Mouse (Mus musculus) forelimb bud, embryonic 11.5 days (tissue): ENCODE data around the gene Angptl7.

Source experiments
- DNase-seq: peaks from one replicate; pipeline ENCODE4 v3.0.0-alpha.2; 2012; ENCODE audit warnings: low read depth, low spot score

The Angptl7 gene

DNA sequence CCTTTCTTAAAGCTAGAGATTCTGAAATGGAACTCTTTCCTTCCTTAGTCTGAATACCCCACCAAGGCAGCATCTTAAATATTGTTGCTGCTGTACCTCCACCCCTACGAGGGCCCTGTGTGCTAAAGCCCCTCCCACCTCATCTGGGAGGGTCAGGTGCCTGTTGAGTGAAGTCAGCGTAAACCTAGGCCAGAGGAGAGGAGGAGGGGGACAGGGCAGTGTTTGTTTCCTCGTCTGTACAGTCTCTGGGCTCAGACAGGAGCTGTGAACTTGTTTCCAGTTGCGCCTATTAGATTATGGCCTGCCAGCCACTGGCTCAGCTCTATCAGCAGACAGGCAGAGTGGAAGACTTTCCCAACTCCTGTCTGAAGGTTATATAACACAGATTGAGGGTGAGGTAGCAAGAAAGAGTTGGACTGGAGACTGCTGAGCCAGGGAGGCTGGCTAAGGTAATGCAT, at the start of gene Angptl7:
TSS of gene Angptl7 (minus strand) at position 51 of the 458 bp plus-strand sequence.
- DNase-seq = no peak

DNA sequence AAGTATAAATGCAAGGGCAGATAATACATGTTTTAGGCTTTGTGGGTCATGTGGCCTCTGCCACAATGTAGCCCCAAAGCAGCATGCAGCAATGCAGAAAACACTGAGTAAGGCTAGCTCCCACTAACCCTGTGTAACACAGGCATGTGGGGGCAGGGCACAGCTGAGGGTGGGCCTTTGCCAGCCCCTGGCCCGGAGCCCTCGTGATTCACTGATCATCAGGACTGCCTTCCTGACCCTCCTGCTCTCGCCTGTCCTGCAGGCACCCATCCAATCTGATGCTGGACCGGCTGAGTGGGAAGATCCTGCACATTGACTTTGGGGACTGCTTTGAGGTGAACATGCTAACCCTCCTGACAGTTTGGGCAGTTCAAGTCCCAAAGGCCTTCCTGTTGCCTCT, 48.8 kb upstream of the Angptl7 start:
- DNase-seq = no peak

GRCm38 (mm10) chr4:148535876-148536275, 35.6 kb upstream of the Angptl7 start:
- no peak for DNase-seq

GRCm38 (mm10) chr4:148533613-148534328, 33.5 kb upstream of the Angptl7 start:
- no peak for DNase-seq

GRCm38 (mm10) chr4:148532516-148532915, 32.3 kb upstream of the Angptl7 start:
- DNase-seq = no peak

- DNase-seq = no peak
Measured at GRCm38 (mm10) chr4:148531341-148531740, 31.1 kb upstream of the Angptl7 start.

DNA sequence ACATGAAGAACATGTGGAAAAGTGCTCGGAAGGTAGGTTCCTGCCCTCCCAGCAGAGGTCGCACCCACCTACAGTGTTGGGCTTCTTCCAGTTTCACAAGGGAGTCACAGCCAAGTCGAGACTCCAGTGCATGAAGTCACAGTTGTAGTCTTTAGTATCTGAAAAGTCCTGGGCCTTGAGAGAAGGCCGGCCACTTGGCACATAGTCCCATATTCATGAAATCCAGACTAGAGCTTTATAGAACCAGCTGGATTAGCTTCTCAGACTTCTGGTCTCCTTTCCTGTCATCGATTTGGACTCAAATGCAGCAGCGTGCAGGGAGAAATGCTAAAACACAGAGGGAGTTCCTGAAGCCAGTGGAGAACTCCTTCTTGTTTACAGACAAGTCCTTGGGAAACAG, 30.5 kb upstream of the Angptl7 start:
- no peak for DNase-seq

- no peak for DNase-seq
Measured at GRCm38 (mm10) chr4:148530351-148530750, 30.1 kb upstream of the Angptl7 start.

GRCm38 (mm10) chr4:148527158-148527910, 27.1 kb upstream of the Angptl7 start:
- DNase-seq = no peak

- peak; percentile 9 for DNase-seq
Measured at GRCm38 (mm10) chr4:148523538-148523937, 23.3 kb upstream of the Angptl7 start.

DNA sequence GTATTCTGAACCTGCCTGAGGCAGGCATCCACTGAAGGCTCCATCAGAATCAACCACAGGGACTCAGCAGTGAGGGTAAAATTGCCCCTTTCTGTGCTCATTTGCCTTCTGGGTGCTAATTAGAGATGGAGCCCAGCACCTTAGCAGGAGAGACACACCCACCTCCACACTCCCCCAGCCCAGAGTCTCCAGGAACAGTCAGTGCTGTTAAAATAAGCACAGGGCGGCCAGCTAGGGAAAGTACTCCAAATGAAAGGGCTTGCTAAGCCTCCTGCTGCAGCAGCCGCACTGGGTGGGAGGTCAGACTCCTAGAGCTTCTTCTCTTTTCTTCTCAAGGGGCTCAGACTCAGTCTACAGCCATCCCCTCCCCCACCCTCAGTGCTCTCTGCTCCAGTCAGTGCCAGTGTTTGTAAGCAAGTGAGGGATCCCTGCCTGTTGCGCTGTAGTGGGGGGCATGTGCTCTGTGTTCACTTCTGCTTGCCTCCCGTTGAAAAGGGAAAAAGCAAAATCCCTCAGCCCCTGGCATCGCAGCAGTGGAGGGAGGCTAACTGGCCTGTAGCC, 18.1 kb upstream of the Angptl7 start:
- no peak for DNase-seq

DNA sequence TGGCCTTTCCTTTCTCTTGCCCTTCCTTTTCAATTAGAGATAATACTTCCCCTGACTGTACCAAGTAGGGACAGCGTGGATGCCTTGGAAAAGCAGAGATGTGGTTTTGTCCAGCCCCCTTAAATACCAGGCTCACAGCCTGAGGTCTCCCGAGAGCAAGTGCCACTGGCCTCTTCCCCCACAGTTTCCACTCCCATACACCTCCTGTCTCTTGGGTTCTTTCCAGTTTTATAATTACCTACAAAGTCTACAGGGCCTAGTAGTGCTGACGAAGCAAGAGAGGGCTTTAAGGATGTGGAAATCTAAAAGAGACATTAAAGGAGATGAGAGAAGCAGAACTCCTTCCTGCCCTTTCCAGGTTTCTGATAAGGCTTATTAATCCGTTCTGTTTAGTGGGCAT, 17.5 kb upstream of the Angptl7 start:
- no peak for DNase-seq

- DNase-seq = no peak
Measured at GRCm38 (mm10) chr4:148515313-148515712, 15.1 kb upstream of the Angptl7 start.

DNA sequence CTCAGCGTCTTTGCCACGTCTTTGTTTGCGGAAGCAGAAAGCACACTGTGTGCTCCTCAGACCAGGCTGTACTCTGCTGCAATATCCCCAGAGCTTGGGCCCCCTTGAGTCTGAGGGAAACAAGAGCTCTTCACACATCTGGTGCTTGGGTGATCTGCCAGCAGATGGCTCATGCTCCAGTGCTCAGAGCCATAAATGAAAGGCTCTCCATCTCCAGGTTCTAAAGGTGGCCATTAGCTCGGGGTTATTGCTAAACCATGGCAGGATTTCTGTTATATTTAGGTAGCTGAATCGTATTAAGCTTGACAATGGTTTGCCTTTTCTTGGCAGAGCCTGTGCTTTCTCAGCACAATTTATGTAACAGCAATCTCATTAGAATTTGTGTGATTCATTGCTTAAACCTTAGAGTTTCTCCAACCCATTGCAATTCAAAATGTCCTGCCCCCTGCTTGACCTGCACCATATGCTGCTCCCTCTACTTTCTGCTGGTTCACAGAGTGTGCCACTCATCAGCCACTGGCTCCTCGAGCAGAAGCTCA, 12.8 kb upstream of the Angptl7 start:
- no peak for DNase-seq

DNA sequence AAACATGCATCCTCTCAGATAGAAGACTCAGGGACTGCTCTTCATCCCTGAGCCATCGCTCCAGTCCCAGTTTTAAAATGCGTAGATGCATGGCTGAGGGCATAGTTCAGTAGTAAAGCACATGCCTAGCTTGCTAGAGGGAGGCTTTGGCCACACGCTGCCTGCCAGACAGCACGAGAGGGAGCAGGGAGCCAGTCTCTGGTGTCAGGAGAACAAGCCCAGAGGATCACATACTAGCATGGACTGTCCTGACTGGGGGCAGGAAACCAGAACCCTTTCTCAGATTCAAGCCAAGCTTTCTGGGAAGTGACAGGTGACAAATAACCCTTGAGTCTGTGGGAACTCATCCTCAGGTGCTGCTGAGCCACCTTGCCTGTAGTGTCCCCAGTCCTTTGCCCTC, 11.1 kb upstream of the Angptl7 start:
- no peak for DNase-seq

GRCm38 (mm10) chr4:148510691-148511090, 10.4 kb upstream of the Angptl7 start:
- DNase-seq = no peak

DNA sequence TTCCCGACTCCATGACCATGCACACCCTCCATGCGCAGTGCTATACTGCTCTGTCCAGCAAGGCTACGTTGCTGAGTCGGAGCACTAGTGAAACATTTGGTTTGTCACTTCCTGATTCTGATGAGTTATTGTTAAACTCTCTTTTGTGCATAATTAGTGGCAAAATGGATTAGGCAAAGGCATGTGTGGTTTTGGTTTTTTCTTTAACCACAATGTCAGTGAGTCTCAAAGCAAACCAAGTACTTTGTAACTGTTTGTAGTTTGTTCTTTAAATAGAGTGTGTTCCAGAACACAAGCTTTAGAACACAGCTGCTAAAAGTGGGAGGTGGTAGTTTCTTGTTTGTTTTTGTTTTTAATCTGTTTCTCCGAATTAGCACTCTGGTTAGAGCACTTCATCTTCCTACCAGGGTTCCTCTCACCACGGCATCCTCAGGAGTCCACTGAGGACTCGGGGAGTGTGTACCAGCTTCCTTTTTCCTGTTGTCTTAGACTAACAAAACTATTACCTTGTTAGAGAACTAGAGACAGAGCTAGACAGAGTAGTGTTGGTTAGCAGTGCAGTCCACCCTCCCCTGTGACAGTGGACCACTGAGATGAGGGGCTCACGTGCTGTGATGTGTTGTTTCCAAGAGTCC, 9.3 kb upstream of the Angptl7 start:
- no peak for DNase-seq

DNA sequence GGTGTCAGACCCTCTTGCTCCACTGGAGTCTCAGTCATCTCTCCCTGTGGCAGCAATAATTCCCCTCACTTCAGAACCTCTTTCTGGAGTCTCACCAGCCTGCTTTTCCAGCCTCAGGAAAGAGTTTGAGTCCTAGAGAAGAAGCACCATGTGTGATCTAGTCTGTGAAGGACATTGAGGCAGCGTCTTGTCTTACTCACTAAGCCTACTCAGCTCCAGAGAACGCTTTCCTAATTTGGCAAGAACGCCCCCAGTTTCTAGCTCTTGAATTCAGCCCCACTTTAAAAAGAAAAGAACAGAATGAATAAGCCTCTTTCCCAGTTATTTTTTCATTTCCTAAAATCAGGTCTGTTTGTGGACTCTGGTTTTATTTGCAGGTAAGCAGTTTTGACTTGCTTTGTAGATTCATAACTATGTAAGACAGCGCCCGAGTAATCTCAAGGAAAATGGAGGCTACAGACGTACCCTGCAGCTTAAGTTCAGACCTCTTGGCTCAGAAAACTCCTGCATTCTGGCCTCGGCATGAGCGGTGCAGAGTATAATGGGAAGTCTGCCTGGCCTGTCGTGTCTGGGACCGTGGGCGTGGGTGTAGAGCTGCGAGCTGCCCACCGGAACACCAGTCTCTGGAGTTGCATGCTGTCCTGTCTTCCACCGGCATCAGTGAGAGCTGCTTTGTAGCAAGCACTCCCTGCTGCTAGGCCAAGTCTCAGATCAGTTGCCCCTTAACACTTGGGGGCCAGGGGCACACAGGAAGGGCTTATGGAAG, 8.0 kb upstream of the Angptl7 start:
- DNase-seq = no peak

DNA sequence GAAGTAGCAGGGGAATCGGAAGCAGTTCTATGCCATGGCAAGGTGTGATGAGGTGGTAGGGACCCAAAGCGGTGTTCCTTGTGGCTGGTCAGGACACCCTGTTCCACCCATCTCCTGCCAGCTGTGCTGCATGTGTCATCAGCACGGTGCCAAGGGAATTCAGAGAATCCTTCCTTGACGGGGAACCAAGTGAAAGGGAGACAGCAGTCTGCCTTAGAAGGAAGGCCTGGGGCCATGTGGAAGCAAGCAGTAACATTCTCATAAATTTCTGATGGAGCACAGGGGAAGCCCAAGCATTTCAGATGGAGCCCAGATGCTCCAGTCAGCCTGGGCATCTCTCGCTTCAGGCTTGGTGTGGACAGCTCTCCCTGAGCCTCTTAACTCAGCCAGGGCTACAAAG, 7.3 kb upstream of the Angptl7 start:
- peak; percentile 39 for DNase-seq

GRCm38 (mm10) chr4:148504497-148504959, 4.3 kb upstream of the Angptl7 start:
- peak; percentile 53 for DNase-seq
